Mouse (Mus musculus) lung, postnatal 0 days (tissue): Measurements from ENCODE around the gene Plekha5. TPM values are rescaled to one million over a fixed set of nuclear protein-coding genes. Genes with fewer than 3 reads are reported as not detected.
A peak's percentile ranks its signal among the peaks of the same experiment; 100 is the strongest.

Experiments
- ATAC-seq: fragments of 200-750 bp; cut with Nextera tagmentation; 2 replicates; pipeline ENCODE4 v1.8.0; 2017; ENCODE audit warnings: moderate library complexity
- DNase-seq: peaks from one replicate; pipeline ENCODE4 v3.0.0-alpha.2; 2016; ENCODE audit warnings: low spot score
- H3K27ac ChIP-seq: fragments of 300-500 bp; sonication (generic); 2 replicates; pipeline ENCODE4 v1.5.1; 2014; ENCODE audit warnings: antibody characterized with exemption, mild to moderate bottlenecking, low read length, mixed read lengths
- H3K27me3 ChIP-seq: fragments of 300-500 bp; sonication (generic); replicated peaks from 2 replicates; pipeline ENCODE4 v1.6.1; 2014; ENCODE audit warnings: low read length, mixed read lengths; ENCODE audit not compliant: insufficient read depth
- H3K36me3 ChIP-seq: fragments of 300-500 bp; sonication (generic); 2 replicates; pipeline ENCODE4 v1.6.1; 2014; ENCODE audit warnings: low read length, mixed read lengths; ENCODE audit not compliant: insufficient read depth
- H3K4me1 ChIP-seq: fragments of 300-500 bp; sonication (generic); 2 replicates; pipeline ENCODE4 v1.6.1; 2014; ENCODE audit warnings: antibody characterized with exemption, low read depth, low read length, mixed read lengths; ENCODE audit not compliant: insufficient read depth
- H3K4me2 ChIP-seq: fragments of 300-500 bp; sonication (generic); replicated peaks from 2 replicates; pipeline ENCODE4 v1.6.1; 2014; ENCODE audit warnings: low read depth, mild to moderate bottlenecking, low read length, moderate library complexity, mixed read lengths
- H3K4me3 ChIP-seq: fragments of 300-500 bp; sonication (generic); 2 replicates; pipeline ENCODE4 v1.5.1; 2014; ENCODE audit warnings: low read depth, low read length
- H3K9ac ChIP-seq: fragments of 300-500 bp; sonication (generic); replicated peaks from 2 replicates; pipeline ENCODE4 v1.6.1; 2014; ENCODE audit warnings: low read depth, mild to moderate bottlenecking
- H3K9me3 ChIP-seq: fragments of 300-500 bp; sonication (generic); 2 replicates; pipeline ENCODE4 v1.6.1; 2016; ENCODE audit warnings: low read length, mixed read lengths
- CTCF ChIP-seq: IDR thresholded peaks from 2 replicates; pipeline ENCODE4 v1.5.1; 2016; ENCODE audit warnings: antibody characterized with exemption, mild to moderate bottlenecking
- EP300 ChIP-seq: IDR thresholded peaks from 2 replicates; pipeline ENCODE4 v1.6.1; 2016; ENCODE audit warnings: antibody characterized with exemption, mild to moderate bottlenecking, control low read depth
- WGBS: fragments of 180-500 bp; shearing (Covaris S2); extraction: QIAGEN DNeasy Blood & Tissue Kit; methylation state at CpG from one replicate; pipeline ENCODE4 v1.1.7; 2014; 5-methylcytosine and 5-hydroxymethylcytosine counted together
- polyA plus RNA-seq: library from polyadenylated mRNA; unstranded; fragments of >200 nt; fragmentation: Nextera tagmentation; extraction: Ambion mirVana; gene quantifications from 2 replicates; pipeline ENCODE4 v1.2.1, GENCODE M21; 2015

The Plekha5 gene
- polyA plus RNA-seq, 1 experiment from 2014 or later, result 22.1 TPM

- H3K27ac ChIP-seq, result peak overlapping the region; percentile 57
- H3K27me3 ChIP-seq, result no peaks in the 10 kb centered on the region
- WGBS, result 43% methylated on average over 9 of the region's 9 CpGs
- H3K9me3 ChIP-seq, result no peaks in the 10 kb centered on the region
- ATAC-seq (peak; percentile 67), DNase-seq (peak; percentile 73)
- H3K36me3 ChIP-seq, result no peaks in the 10 kb centered on the region
- no peak overlapping the region for H3K4me2 ChIP-seq
- H3K4me1 ChIP-seq, result peaks cover 12% of the 10 kb centered on the region
- H3K4me3 ChIP-seq, result no peak overlapping the region
- TF ChIP-seq CTCF, result no peak
- no peak; the same call in 1 of the 2 replicates for TF ChIP-seq EP300
- no peak overlapping the region for H3K9ac ChIP-seq
These were observed 60.3 kb downstream of the Plekha5 start for GRCm38 (mm10) chr6:140484170-140484569.

GRCm38 (mm10) chr6:140485636-140486035 is 61.8 kb downstream of the Plekha5 start:
- H3K4me3 ChIP-seq, result no peak overlapping the region
- H3K4me1 ChIP-seq, result peaks cover 12% of the 10 kb centered on the region
- no peaks in the 10 kb centered on the region for H3K27me3 ChIP-seq
- no peak overlapping the region for H3K27ac ChIP-seq
- H3K9me3 ChIP-seq, result no peaks in the 10 kb centered on the region
- DNase-seq (no peak), ATAC-seq (no peak)
- H3K36me3 ChIP-seq, result no peaks in the 10 kb centered on the region
- H3K4me2 ChIP-seq, result no peak overlapping the region
- WGBS, result 78% methylated on average over 6 of the region's 6 CpGs
- no peak overlapping the region for H3K9ac ChIP-seq
- TF ChIP-seq CTCF (no peak), EP300 (no peak)

- no peak for ATAC-seq
- no peak for DNase-seq
- no peaks in the 10 kb centered on the region for H3K27me3 ChIP-seq
- no peaks in the 10 kb centered on the region for H3K9me3 ChIP-seq
- 72% methylated on average over 5 of the region's 5 CpGs for WGBS
- no peak overlapping the region for H3K27ac ChIP-seq
- no peak overlapping the region for H3K4me2 ChIP-seq
- no peak overlapping the region for H3K9ac ChIP-seq
- no peaks in the 10 kb centered on the region for H3K36me3 ChIP-seq
- TF ChIP-seq EP300 (no peak), CTCF (no peak)
- H3K4me1 ChIP-seq, result peaks cover 12% of the 10 kb centered on the region
- H3K4me3 ChIP-seq, result no peak overlapping the region
These were observed 62.8 kb downstream of the Plekha5 start for GRCm38 (mm10) chr6:140486685-140487084.

GRCm38 (mm10) chr6:140487489-140487888 is 63.6 kb downstream of the Plekha5 start:
- 45% methylated on average over 6 of the region's 6 CpGs for WGBS
- no peaks in the 10 kb centered on the region for H3K9me3 ChIP-seq
- peaks cover 12% of the 10 kb centered on the region for H3K4me1 ChIP-seq
- no peaks in the 10 kb centered on the region for H3K36me3 ChIP-seq
- no peak overlapping the region for H3K9ac ChIP-seq
- peak; percentile 69 for ATAC-seq
- DNase-seq, result peak; percentile 65
- H3K4me2 ChIP-seq, result no peak overlapping the region
- H3K27ac ChIP-seq, result no peak overlapping the region
- no peak overlapping the region for H3K4me3 ChIP-seq
- H3K27me3 ChIP-seq, result no peaks in the 10 kb centered on the region
- TF ChIP-seq EP300, result peak; percentile 22; the same call in 1 of the 2 replicates
- no peak for TF ChIP-seq CTCF

- Histone ChIP-seq H3K27ac (no peak overlapping the region), H3K4me1 (peaks cover 12% of the 10 kb centered on the region), H3K9ac (no peak overlapping the region), H3K4me2 (no peak overlapping the region), H3K4me3 (no peak overlapping the region), H3K9me3 (no peaks in the 10 kb centered on the region), H3K36me3 (no peaks in the 10 kb centered on the region), H3K27me3 (no peaks in the 10 kb centered on the region)
- ATAC-seq (no peak), DNase-seq (no peak)
- TF ChIP-seq EP300 (no peak), CTCF (no peak)
- WGBS, result 82% methylated on average over 3 of the region's 3 CpGs
These were observed 64.8 kb downstream of the Plekha5 start for GRCm38 (mm10) chr6:140488673-140489072.

GRCm38 (mm10) chr6:140489570-140489969 is 65.7 kb downstream of the Plekha5 start:
- peaks cover 9% of the 10 kb centered on the region; the same call in 1 of the 2 replicates for H3K4me1 ChIP-seq
- no peak for ATAC-seq
- H3K9me3 ChIP-seq, result no peaks in the 10 kb centered on the region
- H3K27ac ChIP-seq, result no peak overlapping the region
- no peak for TF ChIP-seq EP300
- no peak for TF ChIP-seq CTCF
- no peak overlapping the region for H3K9ac ChIP-seq
- H3K4me3 ChIP-seq, result no peak overlapping the region
- H3K27me3 ChIP-seq, result no peaks in the 10 kb centered on the region
- no peaks in the 10 kb centered on the region for H3K36me3 ChIP-seq
- H3K4me2 ChIP-seq, result no peak overlapping the region
- no peak for DNase-seq

GRCm38 (mm10) chr6:140490220-140490619 is 66.4 kb downstream of the Plekha5 start:
- DNase-seq (no peak), ATAC-seq (no peak)
- 51% methylated on average over 4 of the region's 4 CpGs for WGBS
- TF ChIP-seq CTCF (no peak), EP300 (no peak)
- peaks cover 9% of the 10 kb centered on the region; the same call in 1 of the 2 replicates for H3K4me1 ChIP-seq
- H3K9me3 ChIP-seq, result no peaks in the 10 kb centered on the region
- H3K36me3 ChIP-seq, result no peaks in the 10 kb centered on the region
- no peak overlapping the region for H3K4me3 ChIP-seq
- no peak overlapping the region for H3K9ac ChIP-seq
- H3K27ac ChIP-seq, result no peak overlapping the region
- no peak overlapping the region for H3K4me2 ChIP-seq
- H3K27me3 ChIP-seq, result no peaks in the 10 kb centered on the region
